Mouse (Mus musculus): Measurements from ENCODE around the gene Madd.

The Madd gene

DNA sequence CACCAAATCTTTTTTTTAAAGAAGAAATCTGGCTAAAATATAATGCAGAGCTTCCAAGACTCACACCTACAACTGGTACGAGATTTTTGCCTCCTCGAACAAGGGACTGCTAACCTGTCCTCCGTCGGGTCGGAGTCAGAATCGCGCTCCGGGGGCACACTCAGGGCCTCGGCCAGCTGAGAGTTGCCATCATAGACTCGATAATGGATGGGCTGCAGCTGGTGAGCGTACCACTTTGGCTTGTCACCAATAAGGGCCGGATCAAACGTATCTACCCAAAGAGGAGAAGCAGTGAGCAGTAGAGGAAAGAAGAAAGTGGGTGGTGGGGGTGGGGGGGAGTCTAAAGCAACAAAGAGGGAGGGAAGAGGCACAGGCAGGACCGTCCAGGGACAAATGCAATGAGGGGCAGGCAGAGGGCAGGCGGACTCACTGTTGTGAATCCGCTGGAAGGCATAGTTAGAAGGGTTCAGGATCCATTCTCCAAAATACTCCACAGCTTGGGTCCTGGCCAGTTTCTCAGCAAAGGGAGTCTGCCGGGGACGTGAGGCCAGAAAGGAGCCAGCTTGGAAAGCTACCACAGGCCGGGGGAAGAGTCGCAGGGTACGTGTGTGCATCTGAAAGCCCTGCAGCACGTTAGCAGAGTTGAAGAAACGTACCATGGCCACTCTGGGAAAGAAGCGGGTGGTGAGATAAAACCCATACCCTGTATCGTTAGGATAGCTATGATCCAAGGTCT, 13.9 kb downstream of the Madd start:
- DNase-seq = no peak

DNA sequence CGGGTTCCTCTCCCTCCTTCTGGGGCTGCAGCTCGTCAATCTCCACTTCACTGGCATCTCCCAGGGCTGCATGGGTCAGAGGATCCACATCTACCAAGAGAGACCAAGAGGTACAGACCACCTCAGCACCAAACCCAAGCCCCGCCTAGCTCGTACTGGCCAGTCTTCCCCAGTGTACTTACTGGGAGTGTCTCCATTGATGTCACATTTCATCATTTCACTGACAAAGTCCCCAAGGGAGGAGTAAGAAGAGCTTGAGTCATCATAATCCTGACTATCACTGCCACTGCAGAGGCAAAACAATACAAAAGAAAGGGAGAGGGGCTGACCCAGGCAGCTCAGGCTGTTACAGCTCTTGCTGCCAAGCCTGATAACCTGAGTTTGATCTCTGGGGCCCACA, 16.0 kb downstream of the Madd start:
- no peak for DNase-seq

DNA sequence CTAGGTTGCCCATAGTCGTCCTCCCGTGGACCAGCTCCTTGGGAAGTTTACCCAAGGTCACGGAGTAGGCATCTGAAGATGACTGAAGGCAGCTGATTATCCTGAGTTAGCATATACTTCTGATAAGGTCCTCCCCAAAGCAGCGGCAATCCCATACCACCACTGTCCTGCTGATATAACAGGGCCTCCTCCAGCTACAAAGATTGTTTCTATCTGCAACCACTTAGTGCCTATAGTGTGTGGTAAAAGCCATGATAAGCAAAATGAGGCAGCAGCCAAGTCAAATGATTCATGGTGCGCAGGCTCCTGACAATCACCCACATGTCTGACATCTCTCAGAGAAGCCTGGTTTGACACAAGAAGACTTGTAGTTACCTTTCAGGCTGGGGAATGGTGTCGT, 18.6 kb downstream of the Madd start:
- no peak for DNase-seq

DNA sequence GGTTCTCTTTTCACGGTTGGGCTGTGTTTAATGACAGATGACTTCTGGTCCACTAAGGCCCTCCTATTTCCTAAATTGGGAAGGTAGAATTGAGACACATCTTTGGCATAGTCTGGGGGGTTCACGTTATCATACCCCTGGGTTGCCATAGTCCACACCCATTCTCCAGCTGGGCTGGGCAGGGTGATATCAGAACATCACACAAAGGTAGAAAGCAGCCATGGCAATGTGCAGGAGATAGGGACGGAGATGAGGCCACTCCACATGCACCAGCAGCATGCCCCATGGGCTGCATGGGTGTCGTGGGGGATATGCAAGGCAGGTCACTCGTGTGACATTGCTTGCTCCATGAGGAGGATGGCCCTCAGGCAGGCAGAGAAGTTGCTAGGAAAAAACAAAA, 20.1 kb downstream of the Madd start:
- DNase-seq = no peak

DNA sequence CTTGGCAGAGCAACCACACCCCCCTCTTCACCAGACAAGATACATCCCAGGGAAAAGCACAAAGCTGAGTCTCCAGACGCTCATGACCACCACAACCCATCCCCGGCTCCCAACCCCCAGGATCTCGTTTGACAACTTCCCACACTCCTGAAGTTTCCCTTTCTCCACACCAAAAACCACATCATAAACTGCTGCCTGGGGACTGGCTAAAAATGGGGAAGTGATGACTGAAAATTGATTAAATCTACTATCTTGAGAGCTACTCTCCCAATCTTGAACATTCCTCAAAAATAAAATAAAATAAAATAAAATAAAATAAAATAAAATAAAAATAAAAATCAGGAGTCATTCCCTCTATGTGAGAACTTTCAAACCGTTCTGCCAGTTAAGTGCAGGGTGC, 20.7 kb downstream of the Madd start:
- no peak for DNase-seq

DNA sequence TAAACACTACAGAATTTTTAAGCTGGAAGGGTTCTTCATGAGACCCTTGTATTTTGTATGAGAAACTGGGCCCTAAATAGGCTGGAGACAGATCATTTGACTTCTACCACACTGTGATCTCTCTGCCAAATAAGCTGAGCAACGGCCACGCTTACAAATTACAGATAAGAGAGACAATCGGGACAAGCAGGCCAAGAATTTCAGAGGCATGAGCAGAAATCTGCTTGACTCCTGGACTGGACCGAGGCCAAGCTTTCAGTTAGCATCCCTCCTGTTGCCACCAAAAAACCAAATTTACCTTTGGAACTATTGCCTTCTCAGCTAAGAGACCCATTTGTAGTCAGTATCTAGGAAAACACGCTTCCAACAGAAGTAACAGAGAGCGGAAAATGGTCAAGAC, 23.0 kb downstream of the Madd start:
- no peak for DNase-seq

DNA sequence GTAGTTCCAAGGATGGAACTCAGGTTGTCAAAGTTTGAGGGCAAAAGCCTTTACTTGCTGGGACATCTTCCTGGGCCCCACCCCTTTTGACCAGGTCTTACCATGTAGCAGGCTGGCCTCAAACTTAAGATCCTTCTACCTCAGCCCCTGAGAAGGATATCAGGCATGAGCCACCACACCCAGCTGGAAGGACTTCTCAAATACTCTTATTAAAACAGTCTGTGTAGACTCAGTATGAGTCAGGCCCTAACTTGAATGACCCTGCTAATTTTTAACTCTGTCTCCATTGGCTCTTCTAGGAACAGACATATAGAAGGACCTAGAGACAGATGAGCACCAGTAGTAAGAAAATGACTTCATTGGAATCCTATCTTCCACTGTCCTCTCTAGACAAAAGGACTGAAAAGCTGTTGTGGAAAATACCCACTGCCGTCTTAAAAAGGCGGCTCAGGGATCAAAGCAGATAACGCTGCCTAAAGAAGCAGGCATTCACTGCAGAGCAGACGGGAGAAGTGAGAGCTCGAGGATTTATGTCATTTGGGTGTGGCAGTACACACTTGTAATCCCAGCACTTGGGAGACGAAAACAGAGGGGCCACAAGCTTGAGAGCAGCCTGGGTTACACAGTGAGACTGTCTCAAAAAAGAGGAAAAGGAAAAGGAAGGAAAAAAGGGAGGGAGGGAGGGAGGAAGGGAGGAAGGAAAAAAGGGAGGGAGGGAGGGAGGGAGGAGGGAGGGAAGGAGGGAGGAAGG, 26.5 kb downstream of the Madd start:
- DNase-seq = no peak

DNA sequence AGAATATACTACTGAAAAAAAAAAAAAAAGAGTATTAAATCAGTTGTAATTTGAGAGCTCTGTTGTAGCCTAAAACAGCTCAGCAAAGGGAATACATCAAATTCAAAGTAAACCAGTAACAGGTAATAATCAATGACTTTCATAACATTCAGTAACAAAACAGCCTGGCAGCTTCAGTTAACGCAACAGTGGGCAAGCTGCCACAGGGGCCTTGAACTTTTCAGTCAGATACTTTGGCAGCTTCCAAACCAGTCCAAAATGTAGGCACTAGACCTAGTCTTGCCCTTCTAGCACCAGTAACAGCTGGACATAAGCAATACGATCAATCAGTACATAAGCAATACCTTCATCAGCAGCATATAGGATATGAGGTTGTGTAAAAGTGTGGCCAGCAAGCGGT, 29.5 kb downstream of the Madd start:
- DNase-seq = no peak

DNA sequence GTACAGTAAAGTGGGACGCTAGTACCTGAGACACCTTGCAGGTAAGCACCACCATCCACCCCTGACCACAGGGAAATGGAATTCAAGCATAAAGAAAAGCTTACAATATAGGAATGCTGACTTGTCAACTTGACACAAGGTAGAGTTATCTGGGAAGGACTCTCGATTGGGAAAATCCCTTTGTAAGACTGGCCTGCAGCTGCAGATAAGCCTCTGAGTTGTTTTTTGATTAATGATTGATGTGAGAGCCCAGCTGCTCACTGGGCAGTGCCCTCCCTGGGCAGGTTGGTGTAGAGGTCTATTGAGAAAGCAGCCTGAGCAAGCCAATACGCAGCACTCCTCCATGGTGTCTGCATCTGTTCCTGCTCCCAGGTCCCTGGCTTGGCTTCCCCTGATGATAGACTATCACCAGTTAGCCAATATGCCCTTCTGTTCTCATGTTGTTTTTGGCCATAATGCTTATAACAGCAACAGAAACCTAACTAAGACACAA, 30.7 kb downstream of the Madd start:
- no peak for DNase-seq

DNA sequence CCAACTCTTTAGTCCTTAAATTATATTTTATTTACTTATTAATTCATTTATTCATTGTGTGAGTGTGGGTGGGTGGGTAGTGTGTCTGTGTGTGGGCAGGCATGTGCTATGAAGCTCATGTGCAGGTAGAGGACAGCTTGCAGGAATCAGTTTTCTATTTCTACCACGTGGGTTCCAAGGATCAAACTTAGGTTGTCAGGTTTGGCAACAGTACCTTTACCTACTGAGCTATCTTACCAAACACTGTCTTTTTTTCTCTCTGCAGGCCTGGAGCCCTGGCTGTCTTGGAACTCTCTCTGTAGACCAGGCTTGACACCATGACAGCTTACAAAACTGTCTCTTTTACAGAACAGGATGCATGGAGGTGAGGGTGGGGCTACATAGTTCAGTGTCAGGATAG, 32.3 kb downstream of the Madd start:
- no peak for DNase-seq

DNA sequence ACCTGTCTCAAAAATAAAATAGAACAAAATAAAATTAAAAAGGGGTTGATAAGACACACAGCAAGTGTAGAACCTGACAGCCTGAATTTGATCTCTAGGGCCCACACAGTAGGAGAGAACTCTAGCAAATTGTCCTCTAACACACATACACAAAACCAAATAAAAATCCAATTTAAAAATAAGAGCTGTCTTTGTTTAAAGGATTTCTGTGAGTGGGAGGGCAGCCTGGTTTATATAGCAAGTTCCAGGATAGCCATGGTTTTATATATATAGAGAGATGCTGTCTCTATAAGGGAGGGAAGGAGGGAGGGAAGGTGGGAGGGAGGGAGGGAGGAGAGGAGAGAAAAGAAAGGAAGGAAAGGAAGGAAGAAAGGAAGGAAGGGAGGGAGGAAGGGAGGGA, 35.5 kb downstream of the Madd start:
- DNase-seq = no peak

DNA sequence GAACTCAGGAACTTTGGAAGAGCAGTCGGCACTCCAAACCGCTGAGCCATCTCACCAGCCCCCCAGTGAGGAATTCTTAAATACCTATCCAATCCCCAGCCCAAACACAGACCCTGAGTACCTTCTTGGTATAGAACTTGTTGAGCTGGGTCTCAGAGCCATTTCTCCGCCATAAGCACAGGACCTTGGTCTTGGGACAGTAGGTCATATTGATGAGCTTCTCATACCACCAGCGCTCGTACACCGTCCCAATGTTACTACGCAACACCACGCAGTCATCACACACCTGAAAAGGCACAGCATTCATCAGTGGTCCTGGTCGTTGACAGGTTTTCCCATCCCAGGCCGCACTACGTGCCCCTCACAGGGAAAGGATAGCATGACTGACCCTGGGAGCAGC, 40.2 kb downstream of the Madd start:
- no peak for DNase-seq

DNA sequence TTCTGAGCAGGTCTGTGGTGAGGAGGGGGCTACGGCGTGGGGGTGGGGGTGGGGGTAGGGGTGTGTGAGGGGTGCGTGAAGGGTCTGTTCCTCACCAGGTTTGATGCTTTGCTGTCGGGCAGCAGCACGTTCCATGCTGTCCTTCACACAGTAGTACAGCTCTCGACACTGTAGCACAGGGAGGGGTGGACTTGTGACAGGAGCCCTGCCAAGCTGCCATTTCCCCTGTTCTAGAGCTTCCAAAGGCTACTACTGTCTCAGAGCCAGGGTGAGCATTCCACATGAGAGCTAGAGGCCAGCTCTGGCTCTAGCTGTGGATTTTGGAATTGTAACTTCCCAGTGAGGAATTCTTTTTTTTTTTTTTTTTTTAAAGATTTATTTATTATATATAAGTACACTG, 40.7 kb downstream of the Madd start:
- DNase-seq = no peak

DNA sequence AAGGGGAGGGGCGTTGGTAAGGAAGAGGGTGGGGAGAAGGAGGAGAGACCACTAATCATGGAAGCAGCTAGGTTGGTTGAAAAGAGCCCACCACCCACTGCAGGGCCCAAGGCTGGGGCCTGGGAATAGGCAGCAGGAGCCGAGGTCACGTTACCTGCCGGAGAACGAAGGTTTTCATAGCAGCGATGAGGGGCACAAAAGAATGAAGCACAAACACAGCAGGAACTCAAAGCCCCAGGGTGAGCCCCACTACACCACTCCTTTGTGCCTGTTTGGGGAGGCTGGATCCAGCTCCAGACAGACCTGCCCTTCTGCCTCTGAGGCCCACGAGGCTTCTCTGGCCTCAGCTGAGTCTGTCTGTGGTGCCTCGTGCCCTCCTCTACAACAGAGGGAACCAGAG, 43.9 kb downstream of the Madd start:
- DNase-seq = no peak

DNA sequence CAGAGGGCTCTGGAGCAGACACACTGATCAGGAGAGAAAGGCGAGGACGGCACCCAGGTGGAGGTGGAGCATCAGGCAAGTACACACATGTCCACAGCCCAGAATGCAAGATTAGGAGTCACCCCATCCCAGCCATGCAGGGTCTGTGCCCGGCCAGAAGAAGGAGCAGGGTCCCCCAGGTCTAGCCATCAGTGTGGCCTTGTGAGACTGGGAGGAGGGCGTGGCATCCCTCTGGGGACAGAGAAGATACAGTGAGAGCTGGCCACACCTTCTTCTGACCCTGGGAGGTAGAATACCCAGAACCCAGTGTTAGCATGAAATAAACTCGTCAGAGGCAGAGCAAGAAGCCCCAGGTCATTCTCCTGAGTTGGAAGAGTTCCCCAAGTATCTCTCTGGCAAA, 44.3 kb downstream of the Madd start:
- DNase-seq = no peak

DNA sequence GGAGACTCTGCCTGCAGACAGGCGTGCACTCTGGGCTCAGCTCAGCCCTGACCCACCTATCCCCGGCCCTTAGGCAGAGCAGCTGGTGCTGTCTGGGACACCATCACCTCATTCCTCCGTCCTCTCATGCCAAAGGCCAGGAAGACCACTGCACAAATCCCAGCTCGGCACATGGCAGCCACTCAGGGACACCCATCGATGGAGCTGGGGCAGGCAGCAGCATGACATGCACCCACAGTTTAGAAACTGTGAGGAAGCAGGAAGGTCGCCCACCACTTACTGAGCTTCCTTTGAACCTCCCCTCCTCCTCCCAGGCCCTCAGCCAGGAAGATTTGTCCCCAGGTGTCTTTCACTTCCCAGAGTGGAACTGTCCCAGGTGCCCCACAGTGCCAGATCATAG, 46.2 kb downstream of the Madd start:
- no peak for DNase-seq

DNA sequence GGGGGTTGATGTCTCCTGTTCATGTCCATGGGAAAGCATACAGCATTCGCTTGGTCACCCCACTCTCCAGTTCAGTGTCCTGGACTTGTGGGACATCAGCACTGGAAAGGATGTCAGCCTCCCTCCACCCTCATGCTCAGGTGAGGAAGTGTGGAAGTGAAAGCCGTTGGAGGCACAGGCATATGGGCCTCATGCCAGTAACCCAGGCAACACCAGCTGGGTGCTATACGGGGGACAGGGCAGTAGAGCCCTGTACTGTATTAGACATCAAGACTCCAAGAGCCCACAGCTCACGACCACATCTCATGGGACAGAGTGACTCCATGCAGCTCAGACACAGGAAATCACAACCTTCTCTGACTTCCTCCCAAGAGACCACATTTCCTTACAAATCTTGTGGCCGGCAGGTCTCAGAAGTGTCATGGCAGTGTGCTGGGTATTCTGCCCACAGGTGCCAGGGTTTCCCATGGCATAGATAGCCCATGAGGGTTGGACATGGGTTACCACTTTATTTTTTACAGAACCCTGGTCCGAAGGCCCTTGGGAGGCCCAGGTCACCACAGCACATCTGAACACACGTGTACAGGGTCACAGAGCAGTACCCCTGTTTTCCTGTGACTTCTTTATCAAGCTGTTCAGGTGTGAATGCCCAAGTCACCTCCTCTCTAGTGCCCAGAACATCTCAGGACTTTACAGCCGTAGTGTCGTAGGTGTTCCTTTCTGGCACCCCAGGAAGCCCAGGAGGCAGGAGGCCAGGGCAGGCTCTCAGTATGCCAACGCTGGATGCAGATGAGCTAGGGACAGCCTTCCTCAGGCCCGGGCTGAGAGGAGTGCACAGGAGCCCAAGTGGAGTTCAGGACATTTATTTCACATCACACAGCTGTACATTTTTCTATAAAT, 46.9 kb downstream of the Madd start:
- DNase-seq = no peak

DNA sequence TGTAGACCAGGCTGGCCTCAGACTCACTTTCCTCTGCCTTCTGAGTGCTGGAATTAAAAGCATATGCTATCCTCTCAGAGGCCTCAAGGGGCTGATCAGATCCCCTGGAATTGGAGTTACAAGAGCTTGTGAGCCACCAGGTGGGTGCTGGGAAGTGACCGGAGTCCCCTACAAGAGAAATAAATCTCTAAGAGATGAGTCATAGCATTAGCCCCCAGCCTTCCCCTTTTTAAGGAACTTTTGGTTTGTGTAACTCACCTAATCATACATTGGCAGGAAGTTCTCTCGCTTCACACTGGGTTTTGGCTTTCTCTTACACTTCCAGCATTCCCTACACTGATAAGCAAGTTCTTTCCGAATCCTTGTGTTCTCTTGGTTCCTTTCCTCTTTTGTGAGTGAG, 51.6 kb downstream of the Madd start:
- DNase-seq = no peak

DNA sequence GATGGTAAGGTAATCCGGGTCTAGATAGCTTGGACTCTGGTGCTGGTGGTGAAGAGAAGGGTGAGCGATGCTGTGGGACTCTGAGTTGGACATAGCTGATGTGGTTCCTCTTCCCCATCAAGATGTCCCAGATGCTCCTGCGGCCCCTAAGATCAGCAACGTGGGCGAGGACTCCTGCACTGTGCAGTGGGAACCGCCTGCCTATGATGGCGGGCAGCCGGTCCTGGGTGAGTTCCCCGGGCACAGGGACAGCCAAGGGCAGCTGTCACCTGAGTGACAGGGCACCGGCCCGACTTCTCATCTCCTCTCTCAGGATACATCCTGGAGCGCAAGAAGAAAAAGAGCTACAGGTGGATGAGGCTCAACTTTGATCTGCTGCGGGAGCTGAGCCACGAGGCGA, 52.4 kb downstream of the Madd start:
- no peak for DNase-seq

DNA sequence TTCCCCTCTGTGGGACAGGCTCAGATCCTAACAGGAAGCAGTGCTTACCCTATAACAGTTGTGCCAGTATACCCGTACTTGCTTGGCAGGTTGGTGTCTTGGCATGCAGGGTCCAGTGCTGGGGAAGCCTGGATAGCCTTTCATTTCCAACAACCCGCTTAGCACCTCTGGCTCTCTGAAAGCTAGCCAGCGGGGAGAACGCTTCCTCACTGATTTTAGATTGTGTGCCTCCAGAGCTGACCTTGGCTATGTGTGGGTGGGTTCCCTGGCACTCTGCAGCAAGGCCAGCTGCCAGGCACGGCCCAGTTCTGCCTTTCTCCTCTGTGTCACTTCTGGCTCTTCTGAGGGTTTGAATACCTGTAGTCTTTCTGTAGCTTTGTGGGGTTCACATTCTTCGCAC, 53.5 kb downstream of the Madd start:
- no peak for DNase-seq

DNA sequence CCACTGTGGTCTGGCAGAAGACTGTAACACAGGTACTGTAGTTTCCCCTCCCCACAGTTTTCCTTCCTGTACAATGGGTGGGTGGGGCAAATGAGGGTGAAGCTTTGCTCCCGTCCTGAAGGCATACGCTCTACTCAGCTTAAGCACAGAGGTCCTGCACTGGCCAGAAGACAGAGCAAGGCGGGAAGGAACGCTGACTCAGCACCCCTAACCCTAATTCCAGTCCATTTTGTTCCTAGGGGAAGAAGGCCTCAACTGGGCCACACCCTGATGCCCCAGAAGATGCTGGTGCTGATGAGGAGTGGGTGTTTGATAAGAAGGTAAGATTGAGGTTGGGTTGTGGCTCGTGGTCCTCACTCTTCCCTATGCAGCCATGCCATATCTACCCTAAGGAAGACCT, 54.9 kb downstream of the Madd start:
- no peak for DNase-seq

DNA sequence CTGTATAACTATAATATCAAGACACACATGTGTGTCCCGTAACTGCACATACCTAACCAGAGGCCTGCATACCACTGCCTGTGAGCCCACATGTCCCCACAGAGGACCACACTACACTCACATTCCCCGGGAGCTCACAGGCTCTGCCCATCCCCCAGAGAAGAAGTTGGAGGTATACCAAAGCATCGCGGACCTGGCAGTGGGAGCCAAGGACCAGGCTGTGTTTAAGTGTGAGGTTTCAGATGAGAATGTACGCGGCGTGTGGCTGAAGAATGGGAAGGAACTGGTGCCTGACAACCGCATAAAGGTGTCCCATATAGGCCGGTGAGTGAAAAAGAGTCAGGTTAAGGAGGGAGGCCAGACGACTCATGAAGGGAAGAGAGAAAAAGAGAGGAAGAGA, 58.5 kb downstream of the Madd start:
- DNase-seq = no peak

DNA sequence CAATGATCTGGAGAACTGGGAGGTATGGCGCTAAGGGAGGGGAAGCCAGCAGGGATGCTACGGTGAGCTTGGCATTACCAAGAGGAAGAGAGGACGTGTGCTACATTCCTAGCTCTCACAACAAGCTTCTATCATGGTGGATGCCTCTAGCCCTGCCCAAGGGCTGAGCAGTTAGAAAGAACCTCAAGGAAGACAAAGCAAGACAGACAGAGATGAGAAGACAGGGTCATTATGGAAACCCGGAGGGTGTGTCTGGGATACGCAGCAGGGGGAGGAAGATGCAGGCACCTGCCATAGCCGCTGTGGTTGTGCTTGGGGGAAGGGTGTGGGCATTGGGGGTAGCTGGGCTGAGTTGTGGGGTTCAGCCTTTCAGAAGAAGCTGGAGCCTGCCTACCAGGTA, 60.1 kb downstream of the Madd start:
- DNase-seq = no peak

DNA sequence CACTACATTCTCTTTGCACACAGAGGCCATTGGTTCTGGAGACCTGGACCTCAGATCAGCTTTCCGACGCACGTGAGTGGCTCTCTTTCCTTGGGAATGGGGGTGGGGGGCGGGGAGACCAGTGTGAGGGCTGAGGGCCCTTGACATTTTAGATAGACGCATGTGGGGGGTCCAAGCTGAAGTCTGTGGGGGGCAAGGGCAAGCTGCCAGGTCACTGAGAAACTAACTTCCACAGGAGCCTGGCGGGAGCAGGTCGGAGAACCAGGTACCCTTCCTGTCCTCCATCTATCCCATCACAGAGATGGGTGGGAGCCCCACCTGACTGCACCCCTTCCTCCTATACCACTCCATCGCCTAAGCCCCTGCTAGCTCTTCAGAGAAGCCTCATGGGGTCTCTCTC, 62.1 kb downstream of the Madd start:
- DNase-seq = no peak

All from right cerebral cortex, postnatal 14 days (tissue).